Mouse (Mus musculus) lung, postnatal 0 days (tissue): ENCODE results near the gene Dip2b.

ENCODE experiments used
- CTCF ChIP-seq: IDR thresholded peaks from 2 replicates; pipeline ENCODE4 v1.5.1; 2016; ENCODE audit warnings: antibody characterized with exemption, mild to moderate bottlenecking
- EP300 ChIP-seq: IDR thresholded peaks from 2 replicates; pipeline ENCODE4 v1.6.1; 2016; ENCODE audit warnings: antibody characterized with exemption, mild to moderate bottlenecking, control low read depth

- TF ChIP-seq EP300 (no peak), CTCF (no peak)
Observed at GRCm38 (mm10) chr15:100032546-100032945, 5.9 kb upstream of the Dip2b start.
